Comparison of ENCODE assay signal across 16 mouse cellular contexts in genomic region chr13:37279078-37279789, GRCm38 (mm10).
DNase-seq lines count a peak whose midpoint lies in the region; ATAC-seq lines count a peak whose summit lies in the region.
"Had no signal": no experiment of that assay in that cellular context is flagged by ENCODE, and none has a peak within 500 bp of the region (broad histone marks: within the 10 kb centered on the region; RNA-seq: fewer than 3 reads in every experiment).

No protein-coding gene starts in this region.

- peaks cover 21% of the 10 kb centered on the region for H3K4me1 ChIP-seq in megakaryocyte, embryonic 14.5 days
- H3K4me1 ChIP-seq: liver, embryonic 13.5 days had no signal

- no peak for ATAC-seq in megakaryocyte, adult 5-6 weeks (ENCODE audit: poor library complexity, severe bottlenecking)
- ATAC-seq in erythroblast, adult 5-6 weeks (replicated peaks; ENCODE audit: low FRiP score, poor library complexity, severe bottlenecking), result no peak
- ATAC-seq: forebrain, postnatal 0 days; hindbrain, embryonic 16.5 days had no signal

- H3K36me3 ChIP-seq in megakaryocyte, embryonic 14.5 days (replicated peaks; ENCODE audit: low read length), result peaks cover 2% of the 10 kb centered on the region
- H3K36me3 ChIP-seq: liver, embryonic 13.5 days had no signal

- peak overlapping the region; percentile 18 for H3K4me3 ChIP-seq in megakaryocyte, embryonic 14.5 days (replicated peaks)
- H3K4me3 ChIP-seq: erythroblast, embryonic 14.5 days; liver, embryonic 13.5 days; myocyte had no signal

- no peaks in the 10 kb centered on the region for H3K27me3 ChIP-seq in megakaryocyte, embryonic 14.5 days (replicated peaks)
- H3K27me3 ChIP-seq: liver, embryonic 13.5 days had no signal

- intact Hi-C loops in heart, postnatal 14 days (cut with DNase I), result no loop called here

- DNase-seq in heart, adult 11 months, result peak; percentile 25
- DNase-seq in heart, postnatal 14 days, result no peak
- DNase-seq in R1 (ENCODE audit: low read depth, low spot score), result peak; percentile 47
- DNase-seq in thymus, postnatal 14 days, result peak; percentile 33
- no peak for DNase-seq in frontal cortex, postnatal 10 days (ENCODE audit: low spot score in 2 of 2)
- DNase-seq: cerebellum, adult 2 months; forebrain, postnatal 0 days; kidney, postnatal 14 days; liver, embryonic 13.5 days; right cerebral cortex, postnatal 4 days had no signal

- no peaks in the 10 kb centered on the region for H3K9me3 ChIP-seq in megakaryocyte, embryonic 14.5 days
- H3K9me3 ChIP-seq: liver, embryonic 13.5 days had no signal

Comparison
In these comparisons a context has a peak if more than half of its experiments do, and no peak if none do; other contexts are left out.
1. DNase-seq: peak in heart, adult 11 months (single experiment), R1 (single experiment) and thymus, postnatal 14 days (single experiment); none in heart, postnatal 14 days (0 of 2) and frontal cortex, postnatal 10 days (0 of 2).